Mouse (Mus musculus): Measurements from ENCODE around the gene E2f1.

The E2f1 gene

GRCm38 (mm10) chr2:154550937-154551336 lies 18.8 kb downstream of the E2f1 start:
- DNase-seq, result peak; percentile 52 to 61

GRCm38 (mm10) chr2:154549886-154550189 lies 19.9 kb downstream of the E2f1 start:
- no peak for DNase-seq

- peak; percentile 82 to 86 for DNase-seq
Measured at GRCm38 (mm10) chr2:154549127-154549885, 20.4 kb downstream of the E2f1 start.

- peak; percentile 49 to 58 for DNase-seq
Measured at GRCm38 (mm10) chr2:154548688-154549087, 21.0 kb downstream of the E2f1 start.

- peak; percentile 56 to 65 for DNase-seq
Measured at GRCm38 (mm10) chr2:154546711-154547110, 23.0 kb downstream of the E2f1 start, which contains the start of gene 1700003F12Rik. TSS of gene 1700003F12Rik (plus strand) at chr2:154547085.

GRCm38 (mm10) chr2:154543567-154544347 lies 25.9 kb downstream of the E2f1 start:
- DNase-seq, result peak; percentile 99

- DNase-seq, result peak in 1 of 2 experiments; percentile 23
Measured at GRCm38 (mm10) chr2:154541630-154542029, 28.1 kb downstream of the E2f1 start.

- peak; percentile 81 to 82 for DNase-seq
Measured at GRCm38 (mm10) chr2:154539720-154540119, 30.0 kb downstream of the E2f1 start.

- DNase-seq, result peak in 1 of 2 experiments; percentile 20
Measured at GRCm38 (mm10) chr2:154538710-154539109, 31.0 kb downstream of the E2f1 start.

GRCm38 (mm10) chr2:154538310-154538709 lies 31.4 kb downstream of the E2f1 start:
- peak; percentile 59 to 60 for DNase-seq

GRCm38 (mm10) chr2:154534704-154535270 lies 34.9 kb downstream of the E2f1 start:
- DNase-seq, result no peak

GRCm38 (mm10) chr2:154532888-154533287 lies 36.8 kb downstream of the E2f1 start:
- DNase-seq, result no peak

GRCm38 (mm10) chr2:154526531-154526930 lies 43.2 kb downstream of the E2f1 start:
- DNase-seq, result peak in 1 of 2 experiments; percentile 26

GRCm38 (mm10) chr2:154525285-154525684 lies 44.4 kb downstream of the E2f1 start:
- no peak for DNase-seq

GRCm38 (mm10) chr2:154522334-154522733 lies 47.4 kb downstream of the E2f1 start:
- no peak for DNase-seq

GRCm38 (mm10) chr2:154521449-154521848 lies 48.2 kb downstream of the E2f1 start:
- peak in 1 of 2 experiments; percentile 21 for DNase-seq

GRCm38 (mm10) chr2:154517424-154517823 lies 52.3 kb downstream of the E2f1 start:
- no peak for DNase-seq

GRCm38 (mm10) chr2:154516944-154517343 lies 52.7 kb downstream of the E2f1 start:
- no peak for DNase-seq

GRCm38 (mm10) chr2:154510141-154510540 lies 59.6 kb downstream of the E2f1 start:
- DNase-seq, result no peak

Measured in cerebellum, postnatal 10 days (tissue).